Mouse (Mus musculus) forebrain, postnatal 0 days (tissue): ENCODE results near the gene Srsf9. TPM values are rescaled to one million over a fixed set of nuclear protein-coding genes. Genes with fewer than 3 reads are reported as not detected.

Experiments used
- ATAC-seq: fragments of 200-750 bp; cut with Nextera tagmentation; 2 replicates; pipeline ENCODE4 v1.8.0; 2017; ENCODE audit warnings: mild to moderate bottlenecking, moderate library complexity
- DNase-seq: peaks from one replicate; pipeline ENCODE4 v3.0.0-alpha.2; 2015
- H3K27ac ChIP-seq: fragments of 300-500 bp; sonication (generic); 2 replicates; pipeline ENCODE4 v1.5.1; 2014; ENCODE audit warnings: low read depth, mild to moderate bottlenecking, antibody characterized with exemption, low read length, moderate library complexity, mixed read lengths
- H3K27me3 ChIP-seq: fragments of 300-500 bp; sonication (generic); 2 replicates; pipeline ENCODE4 v1.6.1; 2014; ENCODE audit warnings: mild to moderate bottlenecking, low read length, mixed read lengths; ENCODE audit not compliant: insufficient read depth
- H3K36me3 ChIP-seq: fragments of 300-500 bp; sonication (generic); 2 replicates; pipeline ENCODE4 v1.6.1; 2014; ENCODE audit warnings: mild to moderate bottlenecking, moderate library complexity; ENCODE audit not compliant: insufficient read depth
- H3K4me1 ChIP-seq: fragments of 300-500 bp; sonication (generic); 2 replicates; pipeline ENCODE4 v1.6.1; 2014; ENCODE audit warnings: antibody characterized with exemption; ENCODE audit not compliant: insufficient read depth
- H3K4me2 ChIP-seq: fragments of 300-500 bp; sonication (generic); 2 replicates; pipeline ENCODE4 v1.6.1; 2014; ENCODE audit warnings: low read depth, mild to moderate bottlenecking, moderate library complexity
- H3K4me3 ChIP-seq: fragments of 300-500 bp; sonication (generic); 2 replicates; pipeline ENCODE4 v1.5.1; 2014; ENCODE audit warnings: low read depth, low read length, mixed read lengths
- H3K9ac ChIP-seq: fragments of 300-500 bp; sonication (generic); 2 replicates; pipeline ENCODE4 v1.6.1; 2014; ENCODE audit warnings: mild to moderate bottlenecking
- H3K9me3 ChIP-seq: fragments of 300-500 bp; sonication (generic); 2 replicates; pipeline ENCODE4 v1.6.1; 2016; ENCODE audit warnings: low read length
- CTCF ChIP-seq: sonication (generic); IDR thresholded peaks from 2 replicates; pipeline ENCODE4 v1.5.1; 2016; ENCODE audit warnings: antibody characterized with exemption, control low read depth, low read depth
- WGBS: fragments of 180-500 bp; shearing (Covaris S2); extraction: QIAGEN DNeasy Blood & Tissue Kit; methylation state at CpG from one replicate; pipeline ENCODE4 v1.1.7; 2014; 5-methylcytosine and 5-hydroxymethylcytosine counted together
- polyA plus RNA-seq: library from polyadenylated mRNA; unstranded; fragments of >200 nt; fragmentation: Nextera tagmentation; extraction: Ambion mirVana; gene quantifications from 2 replicates; pipeline ENCODE4 v1.2.1, GENCODE M21; 2015
- total RNA-seq: library from RNA; depleted of rRNA; stranded (reverse); fragments of >200 nt; gene quantifications from 2 replicates; pipeline ENCODE4 v1.2.3, GENCODE M21; 2014

The Srsf9 gene
- total and polyA plus RNA-seq, 2 experiments from 2014 or later = 49.9 to 117 TPM

DNA sequence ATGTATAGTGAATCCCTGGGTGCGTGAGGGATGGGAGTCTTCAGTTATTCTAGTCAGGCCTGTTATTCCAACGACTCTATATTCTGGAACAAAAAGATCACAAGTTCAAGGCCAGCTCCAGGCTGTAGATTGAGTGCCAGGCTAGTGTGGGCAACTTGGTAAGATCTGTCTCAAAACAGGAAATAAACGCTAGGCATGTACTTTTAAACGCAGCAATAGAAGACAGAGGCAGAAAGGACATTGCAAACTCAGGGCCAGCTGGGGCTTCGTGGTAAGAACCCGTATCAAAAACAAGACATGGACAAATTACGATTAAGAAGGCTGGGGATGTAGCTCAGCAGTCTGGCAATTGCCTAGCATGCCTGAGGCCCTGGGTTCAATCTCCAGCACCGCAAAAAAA, 32.5 kb downstream of the Srsf9 start:
- no peak overlapping the region for H3K4me2 ChIP-seq
- no peak overlapping the region for H3K27ac ChIP-seq
- H3K4me1 ChIP-seq = 0 out of 2 replicates have a peak, but pooled peaks cover 3% of the 10 kb centered on the region
- no peak overlapping the region for H3K4me3 ChIP-seq
- no peaks in the 10 kb centered on the region for H3K27me3 ChIP-seq
- 89% methylated on average over 8 of the region's 8 CpGs for WGBS
- H3K9me3 ChIP-seq = no peaks in the 10 kb centered on the region
- H3K36me3 ChIP-seq = no peaks in the 10 kb centered on the region
- no peak for ATAC-seq
- no peak for TF ChIP-seq CTCF
- H3K9ac ChIP-seq = no peak overlapping the region
- no peak for DNase-seq

- Histone ChIP-seq H3K36me3 (no peaks in the 10 kb centered on the region), H3K27me3 (no peaks in the 10 kb centered on the region), H3K4me1 (0 out of 2 replicates have a peak, but pooled peaks cover 3% of the 10 kb centered on the region), H3K9me3 (no peaks in the 10 kb centered on the region), H3K27ac (no peak overlapping the region), H3K4me3 (no peak overlapping the region), H3K9ac (no peak overlapping the region), H3K4me2 (no peak overlapping the region)
- ATAC-seq (no peak), DNase-seq (no peak)
- no peak for TF ChIP-seq CTCF
- 66% methylated on average over 5 of the region's 5 CpGs for WGBS
Measured at GRCm38 (mm10) chr5:115359851-115360372, 32.9 kb downstream of the Srsf9 start.

- 57% methylated on average over 7 of the region's 7 CpGs for WGBS
- Histone ChIP-seq H3K36me3 (no peaks in the 10 kb centered on the region), H3K9ac (no peak overlapping the region), H3K9me3 (no peaks in the 10 kb centered on the region), H3K4me2 (no peak overlapping the region), H3K27ac (no peak overlapping the region), H3K4me1 (0 out of 2 replicates have a peak, but pooled peaks cover 3% of the 10 kb centered on the region), H3K4me3 (no peak overlapping the region), H3K27me3 (no peaks in the 10 kb centered on the region)
- DNase-seq (no peak), ATAC-seq (no peak)
- TF ChIP-seq CTCF = no peak
Measured at GRCm38 (mm10) chr5:115362216-115362615, 35.2 kb downstream of the Srsf9 start.

GRCm38 (mm10) chr5:115362819-115363714, 36.1 kb downstream of the Srsf9 start:
- Histone ChIP-seq H3K36me3 (no peaks in the 10 kb centered on the region), H3K9me3 (no peaks in the 10 kb centered on the region), H3K27me3 (no peaks in the 10 kb centered on the region), H3K4me2 (no peak overlapping the region), H3K9ac (no peak overlapping the region), H3K27ac (no peak overlapping the region), H3K4me3 (no peak overlapping the region), H3K4me1 (0 out of 2 replicates have a peak, but pooled peaks cover 3% of the 10 kb centered on the region)
- WGBS = 24% methylated on average over 18 of the region's 19 CpGs
- DNase-seq (peak; percentile 22), ATAC-seq (no peak)
- TF ChIP-seq CTCF = no peak

DNA sequence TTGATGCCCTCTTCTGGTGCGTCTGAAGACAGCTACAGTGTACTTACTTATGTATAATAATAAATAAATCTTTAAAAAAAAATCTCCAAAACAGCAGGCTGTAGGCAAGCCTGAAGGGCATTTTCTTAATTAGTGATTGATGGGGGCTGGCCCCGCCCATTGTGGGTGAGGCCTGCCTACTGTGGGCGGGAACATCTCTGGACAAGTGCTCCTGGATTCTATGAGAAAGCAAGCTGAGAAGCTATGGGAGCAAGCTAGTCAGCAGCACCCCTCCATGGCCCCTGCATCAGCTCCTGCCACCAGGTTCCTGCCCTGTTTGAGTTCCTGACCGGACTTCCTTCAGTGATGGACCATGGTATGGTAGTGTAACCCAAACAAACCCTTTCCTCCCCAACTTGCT, 37.8 kb downstream of the Srsf9 start:
- WGBS = 89% methylated on average over 4 of the region's 4 CpGs

DNA sequence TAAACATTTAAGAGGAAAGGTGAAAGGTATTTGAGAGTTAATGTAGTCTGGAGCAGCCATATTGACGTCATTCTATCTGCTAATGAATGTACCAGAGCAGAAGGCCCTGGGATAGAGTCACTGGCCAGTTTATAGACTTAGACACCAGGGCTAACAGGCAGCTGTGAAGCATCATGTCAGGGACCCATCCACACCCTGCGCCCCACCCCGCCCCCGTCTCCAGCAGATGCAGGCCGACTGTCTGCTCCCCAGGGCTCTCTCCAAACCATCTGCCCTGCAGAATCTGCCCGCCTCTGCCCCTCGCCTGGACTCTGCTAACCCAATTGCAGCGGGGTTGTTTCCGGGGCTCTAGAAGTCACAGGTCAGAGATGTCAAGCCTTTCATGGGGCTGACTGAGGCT, 44.8 kb downstream of the Srsf9 start:
- H3K4me2 ChIP-seq = no peak overlapping the region
- TF ChIP-seq CTCF = no peak
- no peaks in the 10 kb centered on the region for H3K27me3 ChIP-seq
- 62% methylated on average over 9 of the region's 9 CpGs for WGBS
- H3K4me3 ChIP-seq = no peak overlapping the region
- no peak overlapping the region for H3K27ac ChIP-seq
- no peaks in the 10 kb centered on the region for H3K9me3 ChIP-seq
- no peaks in the 10 kb centered on the region for H3K4me1 ChIP-seq
- no peak overlapping the region for H3K9ac ChIP-seq
- H3K36me3 ChIP-seq = no peaks in the 10 kb centered on the region
- no peak for DNase-seq
- no peak for ATAC-seq

More for the DNA sequence above, 37.8 kb downstream of the Srsf9 start:
- Histone ChIP-seq H3K36me3 (no peaks in the 10 kb centered on the region), H3K4me1 (0 out of 2 replicates have a peak, but pooled peaks cover 3% of the 10 kb centered on the region), H3K27me3 (no peaks in the 10 kb centered on the region), H3K4me2 (no peak overlapping the region), H3K9ac (no peak overlapping the region), H3K9me3 (no peaks in the 10 kb centered on the region), H3K4me3 (no peak overlapping the region), H3K27ac (no peak overlapping the region)
- no peak for TF ChIP-seq CTCF
- ATAC-seq = no peak
- DNase-seq = no peak
